Mouse (Mus musculus) embryonic fibroblast, embryonic 13.5 days (primary cell): ENCODE results near the gene Ccr4.

ENCODE experiments used
- CTCF ChIP-seq: IDR thresholded peaks from 2 replicates; pipeline ENCODE4 v1.5.1; 2011; ENCODE audit warnings: mild to moderate bottlenecking, control low read depth, low read length, moderate library complexity, borderline replicate concordance; ENCODE audit not compliant: insufficient read depth
- POLR2A ChIP-seq: IDR thresholded peaks from 2 replicates; pipeline ENCODE4 v1.6.1; 2011; ENCODE audit warnings: low read depth, mild to moderate bottlenecking, control low read depth, low read length, moderate library complexity

DNA sequence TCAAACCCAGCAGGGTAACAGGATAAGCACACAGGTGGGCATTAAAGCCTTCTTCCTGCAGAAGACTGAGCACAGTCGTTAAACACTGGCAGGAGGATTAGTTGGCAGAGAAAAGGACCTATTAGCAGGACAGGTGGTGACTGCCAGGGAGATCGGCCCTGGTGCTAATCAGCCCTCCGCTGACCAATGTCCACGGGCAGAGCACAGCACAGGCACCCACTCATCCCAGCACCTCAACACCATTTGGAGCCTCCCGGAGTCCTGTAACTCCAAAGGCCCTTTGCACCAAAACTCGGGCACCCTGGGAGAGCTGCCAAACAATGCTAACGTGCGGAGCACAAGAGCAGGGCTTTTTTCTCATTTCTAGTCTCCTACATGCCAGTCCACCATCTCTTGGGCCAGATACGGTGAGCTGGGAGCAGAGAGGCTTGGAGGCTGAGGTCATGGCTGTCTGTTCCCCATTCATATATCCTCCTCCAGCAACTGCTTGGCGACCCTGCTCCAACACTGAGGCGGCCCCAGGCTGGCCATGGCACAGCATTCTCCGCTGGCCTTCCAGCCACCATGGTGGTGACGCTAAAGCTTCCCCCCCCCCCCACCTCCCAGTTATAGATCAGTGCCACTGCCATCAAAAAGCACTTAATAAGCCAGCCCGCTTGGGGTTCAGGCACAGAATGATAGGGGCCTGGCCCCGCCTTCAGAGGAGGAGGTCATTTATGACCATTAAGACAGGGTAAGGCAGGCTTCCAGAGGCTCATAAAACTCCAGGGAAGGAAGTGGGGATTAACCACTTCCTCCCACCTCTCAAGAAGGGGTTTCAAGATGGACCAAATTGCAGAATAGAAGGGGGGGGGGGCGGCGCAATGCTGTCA is 39.4 kb upstream of the Ccr4 start:
- TF ChIP-seq POLR2A, result no peak
- TF ChIP-seq CTCF, result no peak
